Mouse (Mus musculus) gastrocnemius, adult 8-10 months (tissue): ENCODE data around the gene Gm43517. TPM values are rescaled to one million over a fixed set of nuclear protein-coding genes. Genes with fewer than 3 reads are reported as not detected.

Source experiments
- DNase-seq, 2 experiments: peaks; one replicate each; pipeline ENCODE4 v3.0.0; 2022; ENCODE audit warnings: low spot score in 2 of 2
- total RNA-seq, 4 experiments: library from RNA; stranded (reverse); gene quantifications; 2 replicates each; pipeline ENCODE4 v1.2.4; 2022

The Gm43517 gene
- total RNA-seq = not detected

- DNase-seq = no peak
These were observed at the start of gene Gm43517 for GRCm38 (mm10) chr12:49384876-49385630. Gene Gm43517, plus strand, starts transcription at chr12:49385174.

DNA sequence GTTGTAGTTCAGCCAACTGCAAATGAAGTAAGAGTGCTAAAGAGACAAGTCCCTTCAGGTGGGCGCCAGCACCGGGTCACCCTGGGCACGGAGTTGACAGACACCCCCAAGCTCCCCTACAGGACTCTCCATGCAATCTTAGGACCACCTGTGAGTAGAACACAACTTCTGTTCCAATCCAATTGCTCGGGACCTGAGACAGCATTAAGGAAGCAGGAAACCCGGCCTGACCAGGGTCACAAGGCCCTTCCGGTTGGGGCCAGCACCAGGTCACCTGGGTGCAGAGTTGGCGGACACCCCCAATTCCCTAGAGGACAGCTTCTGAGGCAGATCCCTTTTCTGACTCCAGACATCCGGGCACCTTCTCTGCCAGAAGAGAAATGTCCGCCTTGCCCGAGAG, 35.3 kb upstream of the Gm43517 start:
- no peak for DNase-seq

DNA sequence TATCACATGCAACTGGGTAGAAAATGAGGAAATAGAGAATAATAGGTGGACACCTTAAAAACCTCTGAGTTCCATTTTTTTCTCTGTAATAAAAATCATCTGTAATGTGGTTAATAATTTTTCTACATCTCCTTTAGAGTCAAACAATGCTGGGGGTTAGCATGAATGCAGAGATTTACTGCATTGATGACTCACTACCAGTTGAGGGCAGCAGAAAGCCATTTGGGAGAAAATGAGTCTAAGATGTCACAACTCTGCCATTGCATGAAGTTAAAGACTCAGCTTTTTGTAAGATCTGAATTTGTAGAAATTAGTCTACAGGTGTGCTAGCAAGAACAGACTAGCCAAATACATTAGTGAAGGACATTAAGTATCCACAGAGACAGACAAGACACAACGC, 16.0 kb upstream of the Gm43517 start:
- no peak for DNase-seq

- no peak for DNase-seq
These were observed 12.8 kb upstream of the Gm43517 start for GRCm38 (mm10) chr12:49372170-49372569.

GRCm38 (mm10) chr12:49373176-49373575, 11.8 kb upstream of the Gm43517 start:
- no peak for DNase-seq

GRCm38 (mm10) chr12:49373821-49374605, 11.0 kb upstream of the Gm43517 start:
- no peak for DNase-seq

GRCm38 (mm10) chr12:49374606-49374995, 10.4 kb upstream of the Gm43517 start:
- no peak for DNase-seq

GRCm38 (mm10) chr12:49375427-49376317, 9.3 kb upstream of the Gm43517 start:
- no peak for DNase-seq

DNA sequence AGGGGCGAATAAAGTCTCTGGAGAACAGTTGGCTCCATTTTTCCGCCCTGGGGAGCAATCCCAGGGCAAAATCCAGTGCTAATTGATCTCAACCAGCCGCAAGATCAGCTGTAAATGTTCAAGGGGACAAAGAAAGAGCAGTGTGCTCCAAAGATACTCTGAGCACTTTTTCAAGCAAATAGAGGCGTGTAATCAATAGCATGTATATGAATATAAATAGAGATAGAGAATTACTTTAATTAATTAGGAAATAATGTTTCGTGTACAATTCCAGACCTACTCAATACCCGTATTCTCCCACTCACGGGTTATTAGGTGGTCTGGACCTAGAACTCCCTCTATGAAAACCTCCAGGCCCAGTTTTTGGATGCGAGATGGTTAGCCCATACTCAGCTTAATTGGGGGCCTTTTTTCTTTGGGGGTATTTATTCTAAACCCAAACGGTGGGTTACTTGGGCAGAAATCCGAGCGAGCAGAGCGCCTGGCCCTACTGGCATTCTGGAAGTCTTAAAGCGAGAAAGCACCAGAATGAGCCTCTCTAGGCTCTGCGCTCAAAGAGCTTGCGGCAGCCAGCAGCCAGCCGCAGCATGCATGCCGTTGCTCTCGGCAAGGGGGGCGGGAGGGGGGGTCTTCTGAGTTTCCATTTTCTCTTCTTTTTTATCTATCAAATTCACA, 8.5 kb upstream of the Gm43517 start:
- DNase-seq = no peak

DNA sequence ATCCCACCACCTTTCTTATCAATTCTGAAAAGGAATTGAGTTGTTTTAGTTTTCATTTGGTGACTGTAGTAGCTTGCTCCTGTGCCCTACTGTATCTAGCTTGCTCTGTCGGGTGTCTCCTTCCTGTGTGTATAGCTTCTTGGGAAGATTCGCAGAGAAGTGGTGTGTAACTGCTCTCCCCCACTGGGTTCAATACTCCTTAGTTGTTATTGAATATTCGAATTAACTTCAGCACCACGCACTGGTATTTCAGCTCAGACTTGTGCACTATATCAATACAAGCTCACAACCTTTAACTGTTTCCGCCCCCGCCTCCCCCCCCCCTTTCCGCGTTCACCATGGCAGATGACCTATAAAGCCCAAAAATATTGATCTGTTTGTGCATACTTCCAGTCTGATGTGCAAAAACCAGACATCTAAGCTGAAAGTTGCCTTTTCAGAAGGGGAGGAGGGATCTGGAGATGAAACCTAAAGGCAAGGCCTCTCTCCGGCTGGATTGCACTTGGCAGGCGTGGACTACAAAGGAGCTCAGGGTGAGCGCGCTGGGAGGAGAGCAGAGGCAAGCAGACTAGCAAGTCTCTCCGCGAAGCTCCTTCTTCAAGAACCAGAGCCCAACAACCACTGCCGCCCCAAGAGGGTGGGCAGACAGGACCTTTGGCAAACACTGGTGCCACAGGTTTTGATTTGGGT, 7.5 kb upstream of the Gm43517 start:
- DNase-seq = no peak

GRCm38 (mm10) chr12:49378920-49379319, 6.1 kb upstream of the Gm43517 start:
- no peak for DNase-seq

DNA sequence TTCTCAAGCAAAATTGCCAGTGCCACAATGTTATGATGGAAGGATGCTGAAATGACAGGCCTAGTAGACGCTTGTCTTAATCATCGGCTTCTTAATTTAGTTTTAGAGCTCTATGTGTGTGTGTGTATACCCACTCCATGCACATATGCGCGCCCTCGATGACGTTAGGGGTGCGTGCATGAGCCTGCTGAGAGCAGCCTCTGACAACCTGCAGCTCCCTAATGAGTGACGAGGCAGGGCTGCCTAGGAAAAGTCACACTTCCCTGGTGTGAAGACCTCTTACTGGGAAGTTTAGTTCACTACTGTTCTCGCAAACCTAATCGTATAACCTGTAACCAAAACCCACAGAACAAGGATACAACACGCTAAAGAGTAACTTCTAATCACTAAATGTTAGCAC, 5.5 kb upstream of the Gm43517 start:
- no peak for DNase-seq

DNA sequence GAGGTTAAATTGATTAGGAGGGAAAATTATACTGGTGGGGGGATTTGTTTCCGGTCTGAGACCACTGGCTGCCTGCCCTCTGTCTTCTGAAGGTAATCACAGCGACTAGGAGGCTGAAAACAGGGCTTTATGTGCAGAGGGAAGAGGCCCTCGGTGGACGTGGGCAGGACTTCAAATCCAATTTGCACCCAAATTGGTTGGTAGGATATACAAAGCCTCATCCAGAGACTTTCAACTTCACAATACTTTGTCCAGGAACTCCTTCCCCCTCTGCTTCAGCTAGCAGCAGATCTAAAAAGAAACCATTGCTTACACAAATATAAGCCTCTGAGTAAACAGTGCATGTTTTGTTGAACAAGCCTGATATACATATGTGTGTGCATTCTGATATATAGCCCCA, 4.5 kb upstream of the Gm43517 start:
- no peak for DNase-seq

DNA sequence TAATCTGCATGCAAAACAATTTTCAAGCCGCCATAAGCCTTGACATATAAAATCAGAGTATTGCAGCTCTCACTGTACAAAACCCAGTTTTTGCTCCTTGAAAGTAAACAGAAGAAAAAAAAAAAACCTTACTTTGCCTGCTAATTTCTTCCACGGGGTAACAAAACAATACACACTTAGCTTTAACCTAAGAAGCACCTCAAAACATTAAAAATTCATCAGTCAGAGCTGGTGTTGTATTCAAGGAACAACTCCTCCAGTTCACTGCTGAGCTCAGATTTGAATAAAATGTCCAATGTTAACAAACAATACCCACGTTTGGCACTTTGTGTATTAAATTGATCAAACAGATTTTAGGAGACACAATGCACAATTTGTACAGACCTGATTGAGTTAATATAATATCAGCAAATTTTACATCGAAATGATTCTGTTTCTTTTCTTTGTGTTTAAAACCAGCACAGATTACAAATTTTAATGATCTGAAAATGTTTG, 3.9 kb upstream of the Gm43517 start:
- DNase-seq = no peak

DNA sequence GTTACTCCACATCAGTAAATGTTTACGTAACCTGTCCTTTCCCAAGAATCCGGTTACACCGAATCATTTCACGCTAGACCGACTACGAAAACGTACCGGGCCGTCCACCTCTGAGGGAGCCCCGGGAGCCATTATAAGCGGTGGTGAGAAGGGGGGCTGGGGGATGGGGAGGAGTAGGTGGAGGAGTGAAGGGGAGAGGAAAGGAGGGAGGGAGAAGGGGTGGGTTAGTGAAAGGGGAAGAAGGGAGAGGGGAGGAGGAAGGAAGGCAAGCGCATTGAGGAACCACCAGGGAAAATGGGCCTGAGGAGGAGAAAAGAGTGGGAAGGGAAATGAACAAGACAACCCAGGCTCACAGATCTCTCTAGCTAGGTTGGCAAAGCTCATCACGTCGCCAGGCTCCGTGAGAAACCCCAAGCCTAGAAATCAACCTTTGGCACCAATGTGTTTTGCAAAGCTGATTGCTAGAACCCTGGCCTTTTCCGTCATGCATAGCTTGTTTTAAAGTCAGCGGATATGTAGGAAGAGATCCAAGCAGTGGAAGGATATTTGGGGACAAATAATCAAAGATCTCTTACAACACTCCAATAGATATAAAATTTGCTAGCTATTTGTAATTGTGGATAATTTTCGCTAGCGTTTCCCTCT, 3.1 kb upstream of the Gm43517 start:
- DNase-seq = no peak

- DNase-seq = no peak
These were observed 2.1 kb upstream of the Gm43517 start, which contains the start of gene Foxg1 for GRCm38 (mm10) chr12:49382565-49383520. Gene Foxg1, plus strand, starts transcription at chr12:49382660.

DNA sequence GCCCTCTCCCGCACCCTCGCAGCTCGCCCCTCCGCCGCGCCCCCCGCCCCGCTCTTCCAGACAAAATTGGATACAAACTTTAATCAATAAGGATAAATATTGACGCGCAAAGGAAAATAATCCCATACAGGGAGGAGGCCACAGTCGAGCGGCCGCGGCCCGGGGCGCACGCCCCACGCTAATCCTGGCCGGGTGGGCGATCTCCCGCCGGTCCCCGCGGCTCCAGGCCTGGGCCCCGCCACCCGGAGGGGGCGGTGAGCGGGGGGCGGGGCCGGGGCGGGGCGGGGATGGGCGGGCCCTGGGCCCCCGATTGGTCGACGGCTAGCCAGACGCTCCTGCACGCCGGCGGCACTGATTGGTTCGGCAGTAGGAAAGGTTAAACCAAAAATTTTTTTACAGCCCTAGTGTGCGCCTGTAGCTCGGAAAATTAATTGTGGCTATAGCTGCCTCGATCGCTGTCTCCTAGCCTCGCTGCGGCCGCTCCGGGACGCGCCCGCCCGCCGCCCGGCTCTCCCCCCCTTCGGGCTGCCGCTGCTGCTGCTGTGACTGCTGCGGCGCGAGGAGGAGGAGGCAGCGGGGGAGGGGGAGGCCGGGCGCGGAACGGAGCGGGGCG, 1.3 kb upstream of the Gm43517 start:
- no peak for DNase-seq

GRCm38 (mm10) chr12:49384295-49384875, 589 bp upstream of the Gm43517 start:
- no peak for DNase-seq
